Mouse (Mus musculus): Measurements from ENCODE around the gene Fam222a.
A peak's percentile ranks its signal among the peaks of the same experiment; 100 is the strongest.

Fam222a gene

GRCm38 (mm10) chr5:114567565-114568197 is at the start of gene Fam222a:
Gene Fam222a (plus strand): TSS chr5:114568016.
- peak; percentile 76 for DNase-seq (ENCODE audit: low read depth, low spot score)

- DNase-seq (ENCODE audit: low read depth, low spot score): no peak
Observed at GRCm38 (mm10) chr5:114528355-114528754, 39.5 kb upstream of the Fam222a start.

GRCm38 (mm10) chr5:114530337-114530736 is 37.5 kb upstream of the Fam222a start:
- no peak for DNase-seq (ENCODE audit: low read depth, low spot score)

GRCm38 (mm10) chr5:114532055-114532454 is 35.8 kb upstream of the Fam222a start:
- DNase-seq (ENCODE audit: low read depth, low spot score): no peak

- no peak for DNase-seq (ENCODE audit: low read depth, low spot score)
Observed at GRCm38 (mm10) chr5:114537308-114538020, 30.4 kb upstream of the Fam222a start.

- no peak for DNase-seq (ENCODE audit: low read depth, low spot score)
Observed at GRCm38 (mm10) chr5:114538021-114538405, 29.8 kb upstream of the Fam222a start.

GRCm38 (mm10) chr5:114538752-114539151 is 29.1 kb upstream of the Fam222a start:
- DNase-seq (ENCODE audit: low read depth, low spot score): no peak

GRCm38 (mm10) chr5:114539766-114540165 is 28.1 kb upstream of the Fam222a start:
- no peak for DNase-seq (ENCODE audit: low read depth, low spot score)

GRCm38 (mm10) chr5:114541656-114542445 is 26.0 kb upstream of the Fam222a start:
- peak; percentile 92 for DNase-seq (ENCODE audit: low read depth, low spot score)

- DNase-seq (ENCODE audit: low read depth, low spot score): peak; percentile 80
Observed at GRCm38 (mm10) chr5:114543656-114544055, 24.2 kb upstream of the Fam222a start.

- DNase-seq (ENCODE audit: low read depth, low spot score): peak; percentile 53
Observed at GRCm38 (mm10) chr5:114544205-114544604, 23.6 kb upstream of the Fam222a start.

GRCm38 (mm10) chr5:114545076-114545475 is 22.7 kb upstream of the Fam222a start:
- no peak for DNase-seq (ENCODE audit: low read depth, low spot score)

GRCm38 (mm10) chr5:114548976-114549375 is 18.8 kb upstream of the Fam222a start:
- DNase-seq (ENCODE audit: low read depth, low spot score): peak; percentile 62

GRCm38 (mm10) chr5:114549770-114550169 is 18.0 kb upstream of the Fam222a start:
- no peak for DNase-seq (ENCODE audit: low read depth, low spot score)

GRCm38 (mm10) chr5:114550431-114550830 is 17.4 kb upstream of the Fam222a start:
- no peak for DNase-seq (ENCODE audit: low read depth, low spot score)

GRCm38 (mm10) chr5:114550886-114551492 is 16.8 kb upstream of the Fam222a start:
- no peak for DNase-seq (ENCODE audit: low read depth, low spot score)

GRCm38 (mm10) chr5:114552507-114553208 is 15.2 kb upstream of the Fam222a start:
- DNase-seq (ENCODE audit: low read depth, low spot score): no peak

GRCm38 (mm10) chr5:114553706-114554105 is 14.1 kb upstream of the Fam222a start:
- DNase-seq (ENCODE audit: low read depth, low spot score): no peak

- DNase-seq (ENCODE audit: low read depth, low spot score): peak; percentile 31
Observed at GRCm38 (mm10) chr5:114555424-114555823, 12.4 kb upstream of the Fam222a start.

GRCm38 (mm10) chr5:114556109-114556508 is 11.7 kb upstream of the Fam222a start:
- DNase-seq (ENCODE audit: low read depth, low spot score): no peak

Measured in R1 (cell line).